Mouse (Mus musculus): ENCODE results near the gene Zfp36l1. TPM values are rescaled to one million over a fixed set of nuclear protein-coding genes. Genes with fewer than 3 reads are reported as not detected.
A peak's percentile ranks its signal among the peaks of the same experiment; 100 is the strongest.

Gene Zfp36l1
- polyA plus RNA-seq, 1 experiment from 2014 or later = 107 TPM

DNA sequence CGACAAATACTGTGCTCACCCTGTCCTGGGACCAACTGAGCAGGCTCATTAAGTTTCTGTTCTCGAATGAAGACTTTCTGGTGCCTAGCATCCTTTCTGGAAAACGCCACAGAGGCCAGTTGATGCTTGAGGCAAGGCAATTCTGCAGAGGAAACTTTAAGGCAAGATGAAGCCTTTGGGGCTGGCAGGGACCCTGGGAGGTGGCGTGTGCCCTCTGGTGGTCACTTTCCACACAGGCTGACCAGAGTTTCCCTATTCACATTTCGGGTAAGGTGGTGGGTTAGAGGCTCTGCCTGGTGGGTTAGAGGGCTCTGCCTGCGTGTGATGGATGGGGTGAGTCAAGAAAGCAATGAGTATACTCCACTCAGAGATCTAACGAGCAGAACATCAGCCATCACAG lies 28.7 kb upstream of the Zfp36l1 start:
- Histone ChIP-seq H3K4me2 (replicated peaks) (no peak overlapping the region), H3K9me3 (no peaks in the 10 kb centered on the region), H3K9ac (no peak overlapping the region), H3K4me1 (replicated peaks) (no peaks in the 10 kb centered on the region; the same call in 1 of the 2 replicates), H3K27ac (no peak overlapping the region), H3K4me3 (replicated peaks) (no peak overlapping the region), H3K36me3 (no peaks in the 10 kb centered on the region), H3K27me3 (replicated peaks) (no peaks in the 10 kb centered on the region)
- peak; percentile 40; the same call in 1 of the 2 replicates for ATAC-seq
- 27% methylated on average over 7 of the region's 7 CpGs for WGBS

- Histone ChIP-seq H3K9me3 (no peaks in the 10 kb centered on the region), H3K27ac (no peak overlapping the region), H3K4me3 (replicated peaks) (no peak overlapping the region), H3K36me3 (no peaks in the 10 kb centered on the region), H3K27me3 (replicated peaks) (no peaks in the 10 kb centered on the region), H3K4me1 (replicated peaks) (no peaks in the 10 kb centered on the region; the same call in 1 of the 2 replicates), H3K9ac (no peak overlapping the region), H3K4me2 (replicated peaks) (no peak overlapping the region)
- whole genome bisulfite sequencing = 86% methylated on average over 8 of the region's 8 CpGs
- no peak for ATAC-seq
These were observed 28.2 kb upstream of the Zfp36l1 start for GRCm38 (mm10) chr12:80141011-80141410.

- H3K9me3 ChIP-seq = no peaks in the 10 kb centered on the region
- 94% methylated on average over 1 of the region's 1 CpGs for WGBS
- 0 out of 2 replicates have a peak, but pooled peaks cover 2% of the 10 kb centered on the region for H3K4me1 ChIP-seq (replicated peaks)
- H3K27ac ChIP-seq = no peak overlapping the region
- no peaks in the 10 kb centered on the region for H3K27me3 ChIP-seq (replicated peaks)
- H3K36me3 ChIP-seq = no peaks in the 10 kb centered on the region
- H3K9ac ChIP-seq = no peak overlapping the region
- ATAC-seq = no peak
- no peak overlapping the region for H3K4me2 ChIP-seq (replicated peaks)
- H3K4me3 ChIP-seq (replicated peaks) = no peak overlapping the region
These were observed 24.9 kb upstream of the Zfp36l1 start for GRCm38 (mm10) chr12:80137744-80138143.

DNA sequence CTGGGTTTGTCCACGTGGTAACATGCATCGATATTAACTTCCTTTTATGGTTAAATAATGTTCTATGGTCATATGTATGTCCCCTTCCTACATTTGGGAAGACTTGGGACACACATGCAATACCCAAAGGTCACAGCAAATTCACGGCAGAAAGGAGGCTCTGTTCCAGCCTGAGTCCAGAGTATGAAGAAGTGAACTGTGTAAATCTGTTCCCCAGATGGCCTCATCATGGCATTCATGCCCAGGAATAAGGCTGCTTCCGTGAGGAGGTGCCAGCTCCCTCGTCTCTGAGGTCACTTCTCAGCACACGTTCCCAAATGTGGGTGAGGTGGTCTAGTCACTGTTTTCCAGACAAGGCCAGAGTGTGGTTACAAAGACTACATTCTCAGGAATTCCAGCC lies 24.4 kb upstream of the Zfp36l1 start:
- no peak for ATAC-seq
- Histone ChIP-seq H3K27me3 (replicated peaks) (no peaks in the 10 kb centered on the region), H3K36me3 (no peaks in the 10 kb centered on the region), H3K4me1 (replicated peaks) (0 out of 2 replicates have a peak, but pooled peaks cover 2% of the 10 kb centered on the region), H3K9ac (no peak overlapping the region), H3K4me2 (replicated peaks) (no peak overlapping the region), H3K27ac (no peak overlapping the region), H3K9me3 (no peaks in the 10 kb centered on the region), H3K4me3 (replicated peaks) (no peak overlapping the region)
- WGBS = 88% methylated on average over 6 of the region's 6 CpGs

GRCm38 (mm10) chr12:80136264-80136930 lies 23.6 kb upstream of the Zfp36l1 start:
- no peak overlapping the region for H3K27ac ChIP-seq

DNA sequence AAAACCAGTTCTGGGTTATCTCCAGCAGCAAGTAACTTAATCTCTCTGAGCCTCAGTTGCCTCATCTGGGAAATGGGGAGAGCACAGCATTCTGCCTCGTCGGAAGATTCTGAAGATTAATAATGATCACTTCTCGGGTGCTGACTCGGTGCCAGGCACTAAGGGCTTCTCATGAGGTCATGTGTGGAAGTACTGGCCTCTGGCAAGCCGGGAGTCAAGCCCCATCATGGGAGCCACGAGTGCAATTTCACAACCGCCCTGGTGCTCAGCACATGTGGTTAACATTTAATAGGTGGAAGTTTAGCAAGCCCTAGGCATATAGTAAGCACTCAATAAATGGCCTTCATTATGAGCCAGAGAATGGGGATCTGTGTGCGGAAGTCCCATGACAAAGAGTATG lies 22.4 kb upstream of the Zfp36l1 start:
- Histone ChIP-seq H3K36me3 (no peaks in the 10 kb centered on the region), H3K4me1 (replicated peaks) (peaks cover 18% of the 10 kb centered on the region), H3K4me3 (replicated peaks) (no peak overlapping the region), H3K4me2 (replicated peaks) (no peak overlapping the region), H3K9ac (no peak overlapping the region), H3K27ac (no peak overlapping the region), H3K9me3 (no peaks in the 10 kb centered on the region), H3K27me3 (replicated peaks) (no peaks in the 10 kb centered on the region)
- WGBS = 87% methylated on average over 8 of the region's 8 CpGs
- ATAC-seq = no peak

More at GRCm38 (mm10) chr12:80136264-80136930, 23.6 kb upstream of the Zfp36l1 start:
- Histone ChIP-seq H3K4me1 (replicated peaks) (peaks cover 9% of the 10 kb centered on the region), H3K4me2 (replicated peaks) (no peak overlapping the region), H3K9me3 (no peaks in the 10 kb centered on the region), H3K36me3 (no peaks in the 10 kb centered on the region), H3K9ac (no peak overlapping the region), H3K4me3 (replicated peaks) (no peak overlapping the region), H3K27me3 (replicated peaks) (no peaks in the 10 kb centered on the region)
- 84% methylated on average over 12 of the region's 12 CpGs for WGBS
- ATAC-seq = no peak

DNA sequence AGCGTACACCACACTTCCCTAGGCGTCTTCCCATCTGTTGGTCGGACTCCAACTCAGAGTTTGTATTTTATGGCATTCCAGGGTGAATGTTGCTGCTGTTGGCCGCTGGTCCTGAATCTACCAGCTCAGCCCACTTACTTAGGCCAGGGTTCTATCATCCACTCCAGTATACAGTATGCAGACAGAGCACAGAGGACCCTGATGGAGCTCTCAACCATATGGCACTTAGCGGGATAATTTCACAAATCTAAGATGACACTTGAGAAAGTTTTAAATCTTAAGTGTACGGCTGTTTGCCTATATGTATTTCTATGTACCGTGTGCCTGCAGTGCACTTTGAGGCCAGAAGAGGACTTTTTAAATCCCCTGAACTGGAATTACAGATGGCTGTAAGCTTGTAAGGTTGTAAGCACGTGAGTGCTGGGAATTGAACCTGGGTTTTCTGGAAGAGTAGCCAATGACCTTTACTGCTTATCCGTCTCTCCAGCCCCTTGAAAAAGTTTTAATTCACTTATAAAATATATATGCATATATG lies 20.3 kb upstream of the Zfp36l1 start:
- Histone ChIP-seq H3K4me3 (replicated peaks) (peak overlapping the region; percentile 62; the same call in 1 of the 2 replicates), H3K27me3 (replicated peaks) (no peaks in the 10 kb centered on the region), H3K9ac (no peak overlapping the region), H3K27ac (peak overlapping the region; percentile 98; the same call in 1 of the 2 replicates), H3K9me3 (no peaks in the 10 kb centered on the region), H3K4me2 (replicated peaks) (no peak overlapping the region), H3K36me3 (no peaks in the 10 kb centered on the region), H3K4me1 (replicated peaks) (peaks cover 31% of the 10 kb centered on the region)
- peak; percentile 22 for ATAC-seq
- WGBS = 41% methylated on average over 9 of the region's 9 CpGs

DNA sequence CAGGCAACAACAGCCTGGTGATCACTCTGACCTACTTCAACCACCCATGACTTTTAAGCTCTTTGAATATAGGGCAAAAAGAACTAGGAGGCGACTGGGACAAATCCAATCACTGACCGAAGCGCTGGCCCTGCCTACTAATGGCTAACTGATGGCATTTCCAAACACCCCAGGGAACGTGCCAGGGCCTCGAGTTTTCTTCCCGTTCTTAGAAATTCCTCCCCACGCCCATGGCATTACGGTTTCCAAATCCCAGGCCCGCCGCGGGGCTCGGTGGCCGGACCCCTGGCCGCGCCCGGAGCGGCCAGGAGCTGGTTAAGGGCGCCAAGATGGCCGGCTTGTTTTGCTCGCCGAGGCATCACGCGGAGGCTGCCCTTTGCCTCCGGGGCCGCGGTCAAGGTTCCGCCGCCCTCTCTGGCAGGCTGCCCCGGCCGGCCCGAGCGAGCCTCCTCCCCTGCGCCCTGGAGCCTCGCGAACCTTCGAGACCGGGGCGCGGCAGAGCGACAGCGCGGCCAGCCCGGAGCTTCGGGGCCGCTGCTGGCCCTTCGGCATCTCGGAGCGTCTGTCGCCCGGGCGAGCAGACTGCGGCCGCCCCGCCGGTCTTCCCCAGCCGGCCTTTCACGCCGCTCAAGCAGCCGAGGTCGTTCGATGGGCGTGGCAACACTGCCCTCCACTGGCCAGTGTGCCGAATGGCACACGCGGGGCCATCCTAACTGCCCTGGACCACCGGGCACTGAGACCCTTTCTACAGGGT lies 19.6 kb upstream of the Zfp36l1 start:
- Histone ChIP-seq H3K27ac (peak overlapping the region; percentile 98), H3K4me2 (replicated peaks) (peak overlapping the region; percentile 78), H3K36me3 (no peaks in the 10 kb centered on the region), H3K9me3 (no peaks in the 10 kb centered on the region), H3K4me3 (replicated peaks) (peak overlapping the region; percentile 62), H3K4me1 (replicated peaks) (peaks cover 31% of the 10 kb centered on the region), H3K27me3 (replicated peaks) (no peaks in the 10 kb centered on the region), H3K9ac (peak overlapping the region; percentile 94)
- WGBS = under 1% methylated on average over 66 of the region's 66 CpGs
- peak; percentile 87 for ATAC-seq

DNA sequence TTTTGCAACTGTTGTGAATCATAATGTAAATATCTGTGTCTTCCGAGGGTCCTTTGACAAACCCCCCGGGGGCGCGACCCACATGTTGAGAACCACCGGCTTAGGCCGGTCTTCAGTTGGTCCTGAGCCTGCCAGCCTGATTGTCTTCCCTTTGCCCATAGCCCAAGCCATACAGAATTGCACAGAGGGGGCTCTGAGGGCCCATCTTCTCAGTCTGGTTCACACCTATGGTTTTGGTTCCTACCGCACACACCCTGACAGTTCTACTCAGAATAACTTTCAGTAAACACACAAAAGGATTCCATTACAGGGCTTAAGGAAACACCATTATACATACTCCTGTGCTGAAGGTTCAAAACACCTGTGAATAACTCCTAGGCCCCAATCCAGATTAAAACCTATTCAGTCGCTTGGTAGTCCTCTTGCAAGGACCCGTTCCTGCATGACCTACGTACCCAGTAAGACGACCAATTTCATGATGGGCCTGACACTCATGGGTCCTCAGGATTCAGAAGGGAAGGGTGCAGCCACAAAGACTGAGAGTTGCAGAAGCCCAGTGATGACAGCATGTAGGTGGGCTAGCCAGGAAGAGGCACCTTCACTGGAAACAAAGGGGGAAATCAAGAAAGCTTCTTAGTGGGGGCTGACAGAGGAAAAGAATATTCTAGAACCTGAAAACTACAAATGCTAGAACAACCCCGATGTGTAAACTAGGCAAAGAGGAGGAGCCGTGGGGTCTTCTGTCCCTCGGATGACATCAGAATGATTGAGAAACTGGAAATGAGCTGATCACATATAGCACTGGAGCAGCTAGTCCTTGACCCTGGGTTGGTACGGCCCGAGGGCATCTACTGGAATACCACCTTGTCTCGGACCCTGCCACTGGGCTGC lies 18.8 kb upstream of the Zfp36l1 start:
- H3K27ac ChIP-seq = peak overlapping the region; percentile 98
- 43% methylated on average over 17 of the region's 17 CpGs for WGBS
- H3K9ac ChIP-seq = peak overlapping the region; percentile 94
- no peaks in the 10 kb centered on the region for H3K27me3 ChIP-seq (replicated peaks)
- H3K9me3 ChIP-seq = no peaks in the 10 kb centered on the region
- 0 out of 2 replicates have a peak, but pooled peaks have one; percentile 1 for ATAC-seq
- H3K4me1 ChIP-seq (replicated peaks) = peaks cover 31% of the 10 kb centered on the region
- H3K4me3 ChIP-seq (replicated peaks) = peak overlapping the region; percentile 62
- peak overlapping the region; percentile 78 for H3K4me2 ChIP-seq (replicated peaks)
- H3K36me3 ChIP-seq = no peaks in the 10 kb centered on the region

DNA sequence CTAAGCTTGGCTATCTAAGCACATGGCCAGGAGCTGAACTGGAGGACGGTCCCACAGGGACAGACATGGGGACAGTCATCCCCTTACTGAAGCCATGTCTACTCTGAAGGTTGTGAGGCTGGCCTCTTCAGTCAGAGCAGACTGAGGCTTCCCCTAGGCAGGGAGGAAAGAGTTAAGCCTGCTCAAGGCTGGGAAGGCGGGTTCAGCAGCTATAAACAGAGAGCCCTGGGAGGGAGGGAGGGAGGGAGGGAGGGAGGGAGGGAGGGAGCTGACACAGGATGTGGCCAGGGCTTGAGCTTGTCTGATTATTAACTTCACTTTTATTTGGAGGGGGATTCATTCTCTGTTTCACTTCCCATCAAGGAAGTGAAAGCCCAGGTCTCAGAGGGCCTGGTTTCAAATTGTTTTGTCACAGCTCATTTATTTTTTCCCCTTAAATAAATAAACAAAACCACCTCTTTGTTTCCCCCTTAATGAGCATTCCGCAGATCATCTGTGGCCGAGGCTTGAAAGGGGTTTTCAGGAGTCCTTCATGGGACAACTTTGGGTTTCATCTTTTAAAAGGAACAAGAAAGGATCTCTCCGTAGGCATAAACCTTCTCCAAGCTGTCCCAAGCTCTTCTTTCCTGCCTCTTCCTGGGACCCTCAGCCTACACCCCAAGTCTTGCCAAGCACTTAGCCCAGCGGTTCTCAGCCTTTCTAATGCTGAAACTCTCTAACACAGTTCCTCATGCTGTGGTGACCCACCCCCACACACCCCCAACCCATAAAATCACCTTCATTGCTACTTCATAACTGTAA lies 17.9 kb upstream of the Zfp36l1 start:
- no peaks in the 10 kb centered on the region for H3K27me3 ChIP-seq (replicated peaks)
- 10% methylated on average over 5 of the region's 6 CpGs for WGBS
- no peaks in the 10 kb centered on the region for H3K9me3 ChIP-seq

DNA sequence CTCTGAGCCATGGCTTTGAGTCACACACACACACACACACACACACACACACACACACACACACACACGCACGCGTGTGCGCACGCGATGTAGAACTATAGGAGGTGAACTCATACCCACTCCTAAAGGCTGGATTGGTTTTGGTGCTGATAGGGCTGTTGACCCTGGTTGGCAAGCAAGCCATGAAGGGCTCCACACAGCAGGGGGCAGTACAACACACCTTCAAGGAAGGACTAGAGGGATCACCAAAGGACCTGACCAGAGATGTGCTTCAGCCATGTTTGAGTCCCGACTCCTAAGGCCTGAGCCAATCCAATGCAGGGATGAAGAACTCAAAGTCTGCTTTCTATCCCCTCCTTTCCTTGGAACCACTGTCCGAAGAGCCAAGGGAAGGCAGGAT lies 16.7 kb upstream of the Zfp36l1 start:
- no peak for ATAC-seq
- Histone ChIP-seq H3K9me3 (no peaks in the 10 kb centered on the region), H3K4me1 (replicated peaks) (peaks cover 43% of the 10 kb centered on the region), H3K36me3 (no peaks in the 10 kb centered on the region), H3K4me3 (replicated peaks) (no peak overlapping the region), H3K27me3 (replicated peaks) (no peaks in the 10 kb centered on the region), H3K4me2 (replicated peaks) (peak overlapping the region; percentile 45), H3K27ac (peak overlapping the region; percentile 98), H3K9ac (no peak overlapping the region)
- 95% methylated on average over 8 of the region's 8 CpGs for WGBS

More for the DNA sequence above, 17.9 kb upstream of the Zfp36l1 start:
- Histone ChIP-seq H3K27ac (peak overlapping the region; percentile 98), H3K36me3 (no peaks in the 10 kb centered on the region), H3K4me2 (replicated peaks) (peak overlapping the region; percentile 78), H3K4me1 (replicated peaks) (peaks cover 33% of the 10 kb centered on the region), H3K4me3 (replicated peaks) (peak overlapping the region; percentile 5; the same call in 1 of the 2 replicates), H3K9ac (peak overlapping the region; percentile 94)
- peak; percentile 79 for ATAC-seq

Measured in intestine, embryonic 15.5 days (tissue).